Mouse (Mus musculus) right cerebral cortex, postnatal 10 days (tissue): ENCODE measurements around the gene Afmid.

Experiments
- DNase-seq, 2 experiments: peaks; one replicate each; pipeline ENCODE4 v3.0.0; 2021; ENCODE audit warnings: low spot score in 2 of 2

The Afmid gene

GRCm38 (mm10) chr11:117794035-117794551 is 31.6 kb upstream of the Afmid start:
- DNase-seq = no peak

- no peak for DNase-seq
Measured at GRCm38 (mm10) chr11:117796954-117797353, 28.8 kb upstream of the Afmid start.

GRCm38 (mm10) chr11:117797511-117798159 is 28.1 kb upstream of the Afmid start, which contains the start of gene 6030468B19Rik:
Gene 6030468B19Rik (plus strand): TSS chr11:117797660.
- DNase-seq = no peak

- DNase-seq = no peak
Measured at GRCm38 (mm10) chr11:117798160-117798541, 27.6 kb upstream of the Afmid start.

GRCm38 (mm10) chr11:117799174-117799573 is 26.6 kb upstream of the Afmid start:
- DNase-seq = no peak

GRCm38 (mm10) chr11:117800038-117800437 is 25.7 kb upstream of the Afmid start:
- no peak for DNase-seq

- DNase-seq = no peak
Measured at GRCm38 (mm10) chr11:117801650-117802049, 24.1 kb upstream of the Afmid start.

- DNase-seq = no peak
Measured at GRCm38 (mm10) chr11:117803166-117803688, 22.5 kb upstream of the Afmid start.

GRCm38 (mm10) chr11:117806781-117807180 is 18.9 kb upstream of the Afmid start:
- DNase-seq = no peak

- DNase-seq = peak; percentile 50 to 74
Measured at GRCm38 (mm10) chr11:117809407-117810311, 16.1 kb upstream of the Afmid start, which contains the start of the genes Gm20708 and Syngr2. Gene Gm20708 (plus strand): TSS chr11:117809668. Gene Syngr2 (plus strand): TSS chr11:117809668.

- peak; percentile 79 to 82 for DNase-seq
Measured at GRCm38 (mm10) chr11:117810401-117811046, 15.2 kb upstream of the Afmid start.

GRCm38 (mm10) chr11:117813867-117814266 is 11.9 kb upstream of the Afmid start:
- no peak for DNase-seq

GRCm38 (mm10) chr11:117814704-117815366 is 10.9 kb upstream of the Afmid start:
- no peak for DNase-seq

- DNase-seq = peak in 1 of 2 experiments; percentile 22
Measured at GRCm38 (mm10) chr11:117815850-117816249, 9.9 kb upstream of the Afmid start.

GRCm38 (mm10) chr11:117816389-117816996 is 9.2 kb upstream of the Afmid start:
- no peak for DNase-seq

- DNase-seq = no peak
Measured at GRCm38 (mm10) chr11:117819095-117819494, 6.6 kb upstream of the Afmid start.

- no peak for DNase-seq
Measured at GRCm38 (mm10) chr11:117820173-117820572, 5.6 kb upstream of the Afmid start.

GRCm38 (mm10) chr11:117821868-117822267 is 3.9 kb upstream of the Afmid start:
- DNase-seq = no peak

GRCm38 (mm10) chr11:117822728-117823241 is 2.9 kb upstream of the Afmid start:
- DNase-seq = no peak

- DNase-seq = no peak
Measured at GRCm38 (mm10) chr11:117823411-117823810, 2.3 kb upstream of the Afmid start.
